Mouse (Mus musculus): ENCODE data around the gene Olfr134. TPM values are rescaled to one million over a fixed set of nuclear protein-coding genes. Genes with fewer than 3 reads are reported as not detected.

Olfr134 gene
- polyA plus RNA-seq (2017; shearing (Covaris generic)) = not detected

DNA sequence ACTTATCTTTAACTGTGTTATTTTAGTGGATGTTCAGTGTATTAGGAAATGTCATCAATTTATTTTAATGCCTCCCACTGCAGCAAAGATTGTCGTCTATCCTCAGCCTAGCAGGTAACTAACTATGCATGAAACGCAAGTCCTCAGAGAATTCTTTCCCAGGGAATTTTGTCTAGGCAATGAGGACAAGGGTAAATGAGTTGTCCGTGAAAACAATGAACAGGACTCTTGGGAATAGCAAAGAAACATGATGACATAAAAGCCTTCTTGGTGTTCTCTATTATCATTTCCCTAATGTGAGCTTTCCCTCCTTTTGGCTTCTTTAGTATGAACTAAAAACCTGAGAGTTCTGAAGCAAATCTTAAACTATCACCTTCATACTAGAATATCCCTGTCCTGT, at the start of gene Olfr134:
Gene Olfr134, plus strand, starts transcription at position 301 of the 400 bp plus-strand sequence.

DNA sequence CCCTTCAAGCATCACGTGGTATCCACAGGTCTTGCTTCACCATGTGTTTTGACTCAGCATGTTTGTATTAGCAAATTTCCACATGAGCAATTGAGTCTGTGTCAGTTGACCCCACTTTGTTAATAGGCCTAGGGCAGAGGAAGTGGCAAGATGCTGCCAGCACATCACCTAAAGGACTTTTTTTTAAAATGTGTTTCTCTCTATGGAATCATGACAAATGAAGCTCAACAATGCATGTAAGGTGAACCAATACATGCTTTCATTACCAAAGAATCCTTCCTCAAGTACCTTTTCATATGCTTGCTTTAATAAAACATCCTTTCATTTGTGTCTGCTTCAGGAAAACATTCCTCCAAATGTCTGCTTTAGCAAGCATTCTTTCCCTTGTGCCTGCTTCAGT, 36.8 kb upstream of the Olfr134 start, which contains the start of gene Olfr132:
Gene Olfr132, minus strand, starts transcription at position 101 of the 400 bp plus-strand sequence.

DNA sequence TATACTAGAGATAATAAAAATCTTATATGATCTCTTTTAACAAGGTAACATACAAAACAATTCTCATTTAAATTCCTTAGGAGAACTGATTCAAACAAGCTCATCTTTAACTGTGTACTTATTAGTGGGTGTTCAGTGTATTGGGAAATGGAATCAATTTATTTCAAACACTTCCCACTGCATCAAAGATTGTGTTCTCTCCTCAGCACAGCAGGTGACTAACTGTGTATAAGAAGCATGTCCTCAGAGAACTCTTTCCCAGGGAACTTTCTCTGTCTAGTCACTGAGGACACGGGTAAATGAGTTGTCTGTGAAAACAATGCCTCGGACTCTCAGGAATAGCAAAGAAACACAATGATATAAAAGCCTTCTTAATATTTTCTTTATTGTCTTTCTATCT, 26.2 kb upstream of the Olfr134 start, which contains the start of gene Olfr133:
Gene Olfr133, plus strand, starts transcription at position 301 of the 400 bp plus-strand sequence.

DNA sequence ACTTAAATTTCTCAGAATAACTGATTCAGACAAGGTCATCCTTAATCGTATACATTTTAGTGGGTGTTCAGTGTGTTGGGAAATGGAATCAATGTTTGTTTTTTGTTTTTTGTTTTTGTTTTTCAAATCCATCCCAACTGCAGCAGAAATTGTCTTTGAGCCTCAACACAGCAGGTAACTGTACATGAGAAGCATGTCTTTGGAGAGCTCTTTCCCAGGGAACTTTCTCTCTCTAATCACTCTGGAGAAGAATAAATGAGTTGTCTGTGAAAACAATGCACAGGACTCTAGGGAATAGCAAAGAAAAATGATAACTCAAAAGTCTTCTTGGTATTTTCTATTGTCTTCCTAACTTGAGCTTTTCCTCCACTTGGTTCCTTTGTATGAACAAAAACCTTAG, 32.8 kb downstream of the Olfr134 start, which contains the start of gene Olfr135:
Gene Olfr135, plus strand, starts transcription at position 301 of the 400 bp plus-strand sequence.

Other genes with a start within 250 kb of the Olfr134 start
- gene Olfr761, start 218.3 kb upstream of the Olfr134 start, polyA plus RNA-seq (2017; shearing (Covaris generic)) = not detected
- not detected for gene Olfr129, start 111.3 kb upstream of the Olfr134 start, polyA plus RNA-seq (2017; shearing (Covaris generic))
- gene Olfr130, start 107.5 kb upstream of the Olfr134 start, polyA plus RNA-seq (2017; shearing (Covaris generic)) = not detected
- not detected for gene Olfr131, start 82.7 kb upstream of the Olfr134 start, polyA plus RNA-seq (2017; shearing (Covaris generic))
- gene Olfr132, start 36.9 kb upstream of the Olfr134 start, polyA plus RNA-seq (2017; shearing (Covaris generic)) = not detected
- gene Olfr133, start 26.1 kb upstream of the Olfr134 start, polyA plus RNA-seq (2017; shearing (Covaris generic)) = not detected
- gene Olfr135, start 32.9 kb downstream of the Olfr134 start, polyA plus RNA-seq (2017; shearing (Covaris generic)) = not detected
- gene Olfr138, start 89.6 kb downstream of the Olfr134 start, polyA plus RNA-seq (2017; shearing (Covaris generic)) = not detected
- not detected for gene Olfr137, start 136.2 kb downstream of the Olfr134 start, polyA plus RNA-seq (2017; shearing (Covaris generic))
- not detected for gene Olfr136, start 158.4 kb downstream of the Olfr134 start, polyA plus RNA-seq (2017; shearing (Covaris generic))
- gene Esp36, start 248.8 kb downstream of the Olfr134 start, polyA plus RNA-seq (2017; shearing (Covaris generic)) = not detected

Data from CD4-positive, CD25-positive, alpha-beta regulatory T cell, adult 9 weeks (primary cell).